In the genomic region with DNA sequence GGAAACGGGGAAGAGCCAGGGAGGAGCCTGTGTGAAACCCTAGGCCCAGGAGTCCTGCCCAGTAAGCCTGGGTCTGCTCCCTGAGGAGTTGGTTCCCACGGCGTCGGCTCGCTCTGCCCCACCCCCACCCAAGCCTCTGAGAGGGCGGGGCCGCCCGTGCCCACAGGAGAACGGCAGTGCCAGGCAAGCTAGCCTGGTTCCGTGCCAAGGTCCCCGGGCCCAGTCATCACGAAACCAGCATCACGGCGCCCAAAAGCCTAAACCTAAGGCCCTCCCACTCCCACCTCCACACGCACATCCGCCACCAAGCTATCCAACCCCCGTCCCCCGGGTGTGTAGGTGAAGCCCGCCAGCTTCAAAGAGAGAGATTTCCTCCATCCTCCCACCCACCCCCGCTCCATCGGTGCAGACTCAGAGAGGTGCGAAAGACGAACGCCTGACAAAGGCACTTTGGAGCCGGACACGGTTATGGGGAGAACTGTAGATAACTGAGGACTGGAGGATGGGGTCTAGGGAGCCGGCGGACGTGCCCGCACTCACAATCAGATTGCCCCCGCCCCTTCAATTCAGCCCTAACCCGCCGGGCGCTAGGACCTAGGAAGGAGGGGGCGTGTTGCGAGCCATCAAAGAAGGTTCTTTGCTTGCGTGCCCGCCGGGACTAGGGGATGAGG, we compare ENCODE assay signal across 8 mouse cellular contexts. TPM values are rescaled to one million over a fixed set of nuclear protein-coding genes. Genes with fewer than 3 reads are reported as not detected.
A peak's percentile ranks its signal among the peaks of the same experiment; 100 is the strongest.
DNase-seq lines count a peak whose midpoint lies in the region; ATAC-seq and TF ChIP-seq lines count a peak whose summit lies in the region.

No protein-coding gene starts in this region.

- peak overlapping the region; percentile 55 for H3K9ac ChIP-seq in embryonic facial prominence, embryonic 15.5 days
- peak overlapping the region; percentile 63 for H3K9ac ChIP-seq in kidney, embryonic 14.5 days (ENCODE audit: low read depth, low read length)
- H3K9ac ChIP-seq in limb, embryonic 14.5 days (ENCODE audit: low read depth, low read length, severe bottlenecking) = peak overlapping the region; percentile 62
- H3K9ac ChIP-seq in midbrain, embryonic 16.5 days (ENCODE audit: low read depth, low read length) = peak overlapping the region; percentile 83

- peak overlapping the region; percentile 90 for H3K4me3 ChIP-seq in bone marrow, adult 2 months (replicated peaks; ENCODE audit: control insufficient read depth, low read depth, low read length)
- H3K4me3 ChIP-seq in embryonic facial prominence, embryonic 15.5 days (replicated peaks) = peak overlapping the region; percentile 66
- H3K4me3 ChIP-seq in heart, embryonic 10.5 days = peak overlapping the region; percentile 69
- H3K4me3 ChIP-seq in kidney, embryonic 14.5 days (ENCODE audit: low read length) = peak overlapping the region; percentile 73
- H3K4me3 ChIP-seq in limb, embryonic 14.5 days (replicated peaks; ENCODE audit: low read length) = peak overlapping the region; percentile 69
- H3K4me3 ChIP-seq in midbrain, embryonic 16.5 days (ENCODE audit: low read depth, low read length) = peak overlapping the region; percentile 61

- under 1% methylated on average over 39 of the region's 39 CpGs for WGBS in bone marrow, adult 2 months
- WGBS in embryonic facial prominence, embryonic 15.5 days = under 1% methylated on average over 39 of the region's 39 CpGs
- WGBS in heart, embryonic 10.5 days = under 1% methylated on average over 39 of the region's 39 CpGs
- under 1% methylated on average over 39 of the region's 39 CpGs for WGBS in kidney, embryonic 14.5 days
- 0% methylated on average over 37 of the region's 39 CpGs for WGBS in limb, embryonic 14.5 days
- WGBS in midbrain, embryonic 16.5 days = under 1% methylated on average over 38 of the region's 39 CpGs

- no peaks in the 10 kb centered on the region for H3K4me1 ChIP-seq in bone marrow, adult 2 months (ENCODE audit: control insufficient read depth, insufficient read depth, low read length)
- H3K4me1 ChIP-seq in embryonic facial prominence, embryonic 15.5 days = peaks cover 43% of the 10 kb centered on the region
- H3K4me1 ChIP-seq in heart, embryonic 10.5 days = peaks cover 49% of the 10 kb centered on the region
- H3K4me1 ChIP-seq in kidney, embryonic 14.5 days (ENCODE audit: control insufficient read depth, insufficient read depth, low read length) = peaks cover 19% of the 10 kb centered on the region; the same call in 1 of the 2 replicates
- H3K4me1 ChIP-seq in limb, embryonic 14.5 days (ENCODE audit: control insufficient read depth, insufficient read depth, low read length) = peaks cover 18% of the 10 kb centered on the region
- peaks cover 30% of the 10 kb centered on the region for H3K4me1 ChIP-seq in midbrain, embryonic 16.5 days (ENCODE audit: control insufficient read depth, insufficient read depth, low read length)

- no peak for TF ChIP-seq POLR2A in bone marrow, adult 2 months (IDR thresholded peaks at IDR 0.05; ENCODE audit: borderline replicate concordance, control insufficient read depth, low read depth, low read length)
- TF ChIP-seq POLR2A in limb, embryonic 14.5 days (IDR thresholded peaks at IDR 0.05; ENCODE audit: borderline replicate concordance, extremely low read depth, insufficient read depth, insufficient read length) = no peak

- no peaks in the 10 kb centered on the region for H3K9me3 ChIP-seq in embryonic facial prominence, embryonic 15.5 days (replicated peaks)
- H3K9me3 ChIP-seq in heart, embryonic 10.5 days = no peaks in the 10 kb centered on the region
- H3K9me3 ChIP-seq in kidney, embryonic 14.5 days (ENCODE audit: control insufficient read depth, low read length) = no peaks in the 10 kb centered on the region
- H3K9me3 ChIP-seq in limb, embryonic 14.5 days (ENCODE audit: control insufficient read depth, low read length) = no peaks in the 10 kb centered on the region
- no peaks in the 10 kb centered on the region for H3K9me3 ChIP-seq in midbrain, embryonic 16.5 days (replicated peaks; ENCODE audit: control insufficient read depth, low read length, poor library complexity, severe bottlenecking)

- H3K4me2 ChIP-seq in embryonic facial prominence, embryonic 15.5 days (replicated peaks) = peak overlapping the region; percentile 92
- peak overlapping the region; percentile 94 for H3K4me2 ChIP-seq in kidney, embryonic 14.5 days (replicated peaks; ENCODE audit: low read depth, low read length)
- H3K4me2 ChIP-seq in limb, embryonic 14.5 days (replicated peaks; ENCODE audit: low read depth, low read length, severe bottlenecking) = peak overlapping the region; percentile 91
- H3K4me2 ChIP-seq in midbrain, embryonic 16.5 days (ENCODE audit: low read length) = peak overlapping the region; percentile 64

- H3K27ac ChIP-seq in bone marrow, adult 2 months (ENCODE audit: control insufficient read depth, insufficient read depth, low read depth, low read length, poor library complexity) = peak overlapping the region; percentile 51; the same call in 1 of the 2 replicates
- peak overlapping the region; percentile 89 for H3K27ac ChIP-seq in embryonic facial prominence, embryonic 15.5 days (replicated peaks)
- peak overlapping the region; percentile 86 for H3K27ac ChIP-seq in heart, embryonic 10.5 days
- peak overlapping the region; percentile 69 for H3K27ac ChIP-seq in kidney, embryonic 14.5 days (ENCODE audit: low read depth, low read length)
- H3K27ac ChIP-seq in limb, embryonic 14.5 days (replicated peaks; ENCODE audit: low read depth, low read length) = peak overlapping the region; percentile 84
- peak overlapping the region; percentile 99 for H3K27ac ChIP-seq in midbrain, embryonic 16.5 days (ENCODE audit: low read length)

- DNase-seq in B cell, adult 2 months = peak; percentile 56 to 67
- peak; percentile 95 for DNase-seq in heart, embryonic 10.5 days (ENCODE audit: low spot score)
- DNase-seq in limb, embryonic 14.5 days (ENCODE audit: low spot score) = peak; percentile 90
- DNase-seq in spleen, postnatal 14 days (ENCODE audit: low spot score in 2 of 2) = peak; percentile 54 to 66

- no peak for TF ChIP-seq CTCF in bone marrow, adult 2 months (IDR thresholded peaks at IDR 0.05; ENCODE audit: control insufficient read depth, insufficient read depth, low read length)

- ATAC-seq in embryonic facial prominence, embryonic 15.5 days (ENCODE audit: insufficient number of reproducible peaks, low FRiP score, low TSS enrichment, low read depth) = peak; percentile 71
- peak; percentile 67 for ATAC-seq in kidney, embryonic 14.5 days (ENCODE audit: low FRiP score, low TSS enrichment)
- ATAC-seq in limb, embryonic 14.5 days (ENCODE audit: low FRiP score, low read depth) = peak; percentile 78
- ATAC-seq in midbrain, embryonic 16.5 days = peak; percentile 84

- H3K27me3 ChIP-seq in embryonic facial prominence, embryonic 15.5 days = no peaks in the 10 kb centered on the region
- no peaks in the 10 kb centered on the region for H3K27me3 ChIP-seq in heart, embryonic 10.5 days (ENCODE audit: insufficient read depth, poor library complexity, severe bottlenecking)
- no peaks in the 10 kb centered on the region for H3K27me3 ChIP-seq in kidney, embryonic 14.5 days (ENCODE audit: control insufficient read depth, insufficient read depth, low read length)
- H3K27me3 ChIP-seq in limb, embryonic 14.5 days (ENCODE audit: control insufficient read depth, insufficient read depth, low read length) = no peaks in the 10 kb centered on the region
- H3K27me3 ChIP-seq in midbrain, embryonic 16.5 days (ENCODE audit: control insufficient read depth, insufficient read depth, low read depth, low read length) = no peaks in the 10 kb centered on the region

- H3K36me3 ChIP-seq in embryonic facial prominence, embryonic 15.5 days = no peaks in the 10 kb centered on the region
- peaks cover 14% of the 10 kb centered on the region for H3K36me3 ChIP-seq in heart, embryonic 10.5 days
- H3K36me3 ChIP-seq in kidney, embryonic 14.5 days (ENCODE audit: control insufficient read depth, insufficient read depth, low read length) = no peaks in the 10 kb centered on the region
- H3K36me3 ChIP-seq in limb, embryonic 14.5 days (ENCODE audit: control insufficient read depth, insufficient read depth, low read length) = no peaks in the 10 kb centered on the region
- no peaks in the 10 kb centered on the region for H3K36me3 ChIP-seq in midbrain, embryonic 16.5 days (ENCODE audit: control insufficient read depth, insufficient read depth, low read length)

RNA-seq across cellular contexts. Expression of a gene that starts 1.1 kb away (rescaled TPM):
- polyA plus RNA-seq in bone marrow, adult 2 months (2011; ENCODE audit: insufficient read depth, insufficient read length, low replicate concordance, missing spikeins) = 11.9 and 18.2 TPM in 2 replicates
- polyA plus RNA-seq in embryonic facial prominence, embryonic 15.5 days (2015; fragmentation: Nextera tagmentation; extraction: Ambion mirVana) = 7.0 and 10.7 TPM in 2 replicates
- polyA plus RNA-seq in heart, embryonic 10.5 days (2016; fragmentation: Nextera tagmentation; extraction: Ambion mirVana) = 19.0 and 20.1 TPM in 2 replicates
- 6.9 and 10.3 TPM in 2 replicates for polyA plus RNA-seq in kidney, embryonic 14.5 days (2014; fragmentation: Nextera tagmentation; extraction: Ambion mirVana)
- polyA plus RNA-seq in limb, embryonic 14.5 days (2012; rRNA removed) = 20.5 and 26.7 TPM in 2 replicates
- 6.6 and 10.2 TPM in 2 replicates for polyA plus RNA-seq in limb, embryonic 14.5 days (2014; fragmentation: Nextera tagmentation; extraction: Ambion mirVana)
- 31.8 and 39.9 TPM in 2 replicates for polyA plus RNA-seq in midbrain, embryonic 16.5 days (2015; fragmentation: Nextera tagmentation; extraction: Ambion mirVana)

RNA-seq across cellular contexts. Expression of a gene that starts 13.9 kb away (rescaled TPM):
- not detected in 2 replicates for polyA plus RNA-seq in bone marrow, adult 2 months (2011; ENCODE audit: insufficient read depth, insufficient read length, low replicate concordance, missing spikeins)
- not detected in 2 replicates for polyA plus RNA-seq in embryonic facial prominence, embryonic 15.5 days (2015; fragmentation: Nextera tagmentation; extraction: Ambion mirVana)
- not detected in 2 replicates for polyA plus RNA-seq in heart, embryonic 10.5 days (2016; fragmentation: Nextera tagmentation; extraction: Ambion mirVana)
- not detected in 2 replicates for polyA plus RNA-seq in kidney, embryonic 14.5 days (2014; fragmentation: Nextera tagmentation; extraction: Ambion mirVana)
- polyA plus RNA-seq in limb, embryonic 14.5 days (2012; rRNA removed) = not detected in 2 replicates
- polyA plus RNA-seq in limb, embryonic 14.5 days (2014; fragmentation: Nextera tagmentation; extraction: Ambion mirVana) = not detected in 2 replicates
- polyA plus RNA-seq in midbrain, embryonic 16.5 days (2015; fragmentation: Nextera tagmentation; extraction: Ambion mirVana) = not detected in 2 replicates

RNA-seq across cellular contexts. Expression of a gene that starts 20.4 kb away (rescaled TPM):
- not detected in 2 replicates for polyA plus RNA-seq in bone marrow, adult 2 months (2011; ENCODE audit: insufficient read depth, insufficient read length, low replicate concordance, missing spikeins)
- not detected in 2 replicates for polyA plus RNA-seq in embryonic facial prominence, embryonic 15.5 days (2015; fragmentation: Nextera tagmentation; extraction: Ambion mirVana)
- polyA plus RNA-seq in heart, embryonic 10.5 days (2016; fragmentation: Nextera tagmentation; extraction: Ambion mirVana) = 3.0 TPM in 1 of 2 replicates, not detected in the other
- not detected in 2 replicates for polyA plus RNA-seq in kidney, embryonic 14.5 days (2014; fragmentation: Nextera tagmentation; extraction: Ambion mirVana)
- not detected in 2 replicates for polyA plus RNA-seq in limb, embryonic 14.5 days (2012; rRNA removed)
- polyA plus RNA-seq in limb, embryonic 14.5 days (2014; fragmentation: Nextera tagmentation; extraction: Ambion mirVana) = not detected in 2 replicates
- polyA plus RNA-seq in midbrain, embryonic 16.5 days (2015; fragmentation: Nextera tagmentation; extraction: Ambion mirVana) = not detected in 2 replicates

RNA-seq across cellular contexts. Expression of a gene that starts 45.9 kb away (rescaled TPM):
- 5.0 and 5.8 TPM in 2 replicates for polyA plus RNA-seq in bone marrow, adult 2 months (2011; ENCODE audit: insufficient read depth, insufficient read length, low replicate concordance, missing spikeins)
- 1.5 and 2.1 TPM in 2 replicates for polyA plus RNA-seq in embryonic facial prominence, embryonic 15.5 days (2015; fragmentation: Nextera tagmentation; extraction: Ambion mirVana)
- 0.83 and 0.94 TPM in 2 replicates for polyA plus RNA-seq in heart, embryonic 10.5 days (2016; fragmentation: Nextera tagmentation; extraction: Ambion mirVana)
- polyA plus RNA-seq in kidney, embryonic 14.5 days (2014; fragmentation: Nextera tagmentation; extraction: Ambion mirVana) = 0.38 and 0.43 TPM in 2 replicates
- 1.0 and 2.1 TPM in 2 replicates for polyA plus RNA-seq in limb, embryonic 14.5 days (2012; rRNA removed)
- 0.81 and 0.87 TPM in 2 replicates for polyA plus RNA-seq in limb, embryonic 14.5 days (2014; fragmentation: Nextera tagmentation; extraction: Ambion mirVana)
- 0.23 and 0.46 TPM in 2 replicates for polyA plus RNA-seq in midbrain, embryonic 16.5 days (2015; fragmentation: Nextera tagmentation; extraction: Ambion mirVana)

RNA-seq across cellular contexts. Expression of a gene that starts 58.1 kb away (rescaled TPM):
- polyA plus RNA-seq in bone marrow, adult 2 months (2011; ENCODE audit: insufficient read depth, insufficient read length, low replicate concordance, missing spikeins) = not detected in 2 replicates
- polyA plus RNA-seq in embryonic facial prominence, embryonic 15.5 days (2015; fragmentation: Nextera tagmentation; extraction: Ambion mirVana) = 0.98 and 1.7 TPM in 2 replicates
- 0.25 and 1.3 TPM in 2 replicates for polyA plus RNA-seq in heart, embryonic 10.5 days (2016; fragmentation: Nextera tagmentation; extraction: Ambion mirVana)
- 0.09 TPM in 1 of 2 replicates, not detected in the other for polyA plus RNA-seq in kidney, embryonic 14.5 days (2014; fragmentation: Nextera tagmentation; extraction: Ambion mirVana)
- polyA plus RNA-seq in limb, embryonic 14.5 days (2012; rRNA removed) = 0.06 and 0.09 TPM in 2 replicates
- polyA plus RNA-seq in limb, embryonic 14.5 days (2014; fragmentation: Nextera tagmentation; extraction: Ambion mirVana) = not detected in 2 replicates
- 0.20 TPM in 1 of 2 replicates, not detected in the other for polyA plus RNA-seq in midbrain, embryonic 16.5 days (2015; fragmentation: Nextera tagmentation; extraction: Ambion mirVana)

Comparison
In these comparisons a context has a peak if more than half of its experiments do, and no peak if none do; other contexts are left out.
1. Peak in every context shown above with its lines: DNase-seq, ATAC-seq, H3K4me3 ChIP-seq and H3K27ac ChIP-seq.